Mouse (Mus musculus) erythroblast, embryonic 14.5 days (primary cell): ENCODE data around the gene Armc2.

ENCODE experiments used
- GATA1 ChIP-seq: IDR thresholded peaks from 2 replicates; pipeline ENCODE4 v1.6.1; 2012; ENCODE audit warnings: low read length, inconsistent platforms, mixed read lengths
- TAL1 ChIP-seq: IDR thresholded peaks from 3 replicates; pipeline ENCODE4 v1.6.1; 2012; ENCODE audit warnings: low read length, inconsistent platforms, mixed read lengths

- TF ChIP-seq GATA1 (no peak), TAL1 (no peak)
These were observed 6.2 kb upstream of the Armc2 start for GRCm38 (mm10) chr10:42024406-42024805.
